Mouse (Mus musculus) embryonic facial prominence, embryonic 14.5 days (tissue): Measurements from ENCODE around the gene Kcnq1. TPM values are rescaled to one million over a fixed set of nuclear protein-coding genes. Genes with fewer than 3 reads are reported as not detected.

Experiments
- ATAC-seq: fragments of 200-750 bp; cut with Nextera tagmentation; 2 replicates; pipeline ENCODE4 v1.8.0; 2017; ENCODE audit warnings: low read depth, moderate number of reproducible peaks, moderate TSS enrichment
- DNase-seq: peaks from one replicate; pipeline ENCODE4 v3.0.0-alpha.2; 2015; ENCODE audit warnings: low spot score
- H3K27ac ChIP-seq: fragments of 300-500 bp; sonication (generic); replicated peaks from 2 replicates; pipeline ENCODE4 v1.5.1; 2014; ENCODE audit warnings: low read depth, mild to moderate bottlenecking, low read length, moderate library complexity
- H3K27me3 ChIP-seq: fragments of 300-500 bp; sonication (generic); replicated peaks from 2 replicates; pipeline ENCODE4 v1.6.1; 2014; ENCODE audit warnings: low read length; ENCODE audit not compliant: control insufficient read depth, insufficient read depth
- H3K36me3 ChIP-seq: fragments of 300-500 bp; sonication (generic); 2 replicates; pipeline ENCODE4 v1.6.1; 2014; ENCODE audit warnings: low read length, mixed read lengths; ENCODE audit not compliant: control insufficient read depth, insufficient read depth
- H3K4me1 ChIP-seq: fragments of 300-500 bp; sonication (generic); 2 replicates; pipeline ENCODE4 v1.6.1; 2014; ENCODE audit warnings: antibody characterized with exemption, low read length; ENCODE audit not compliant: control insufficient read depth, insufficient read depth
- H3K4me2 ChIP-seq: fragments of 300-500 bp; sonication (generic); 2 replicates; pipeline ENCODE4 v1.6.1; 2014; ENCODE audit warnings: low read depth, mild to moderate bottlenecking, low read length, moderate library complexity, mixed read lengths
- H3K4me3 ChIP-seq: fragments of 300-500 bp; sonication (generic); 2 replicates; pipeline ENCODE4 v1.5.1; 2014; ENCODE audit warnings: low read depth, mild to moderate bottlenecking, low read length
- H3K9ac ChIP-seq: fragments of 300-500 bp; sonication (generic); 2 replicates; pipeline ENCODE4 v1.6.1; 2014; ENCODE audit warnings: low read depth, mild to moderate bottlenecking, low read length, moderate library complexity, mixed read lengths
- H3K9me3 ChIP-seq: fragments of 300-500 bp; sonication (generic); 2 replicates; pipeline ENCODE4 v1.6.1; 2016; ENCODE audit warnings: low read length; ENCODE audit not compliant: control insufficient read depth
- WGBS: fragments of 180-500 bp; shearing (Covaris S2); extraction: QIAGEN DNeasy Blood & Tissue Kit; methylation state at CpG from one replicate; pipeline ENCODE4 v1.1.7; 2014; 5-methylcytosine and 5-hydroxymethylcytosine counted together
- polyA plus RNA-seq: library from polyadenylated mRNA; unstranded; fragments of >200 nt; fragmentation: Nextera tagmentation; extraction: Ambion mirVana; gene quantifications from 2 replicates; pipeline ENCODE4 v1.2.1, GENCODE M21; 2014

Kcnq1 gene
- polyA plus RNA-seq, 1 experiment from 2014 or later, result 1.9 TPM

DNA sequence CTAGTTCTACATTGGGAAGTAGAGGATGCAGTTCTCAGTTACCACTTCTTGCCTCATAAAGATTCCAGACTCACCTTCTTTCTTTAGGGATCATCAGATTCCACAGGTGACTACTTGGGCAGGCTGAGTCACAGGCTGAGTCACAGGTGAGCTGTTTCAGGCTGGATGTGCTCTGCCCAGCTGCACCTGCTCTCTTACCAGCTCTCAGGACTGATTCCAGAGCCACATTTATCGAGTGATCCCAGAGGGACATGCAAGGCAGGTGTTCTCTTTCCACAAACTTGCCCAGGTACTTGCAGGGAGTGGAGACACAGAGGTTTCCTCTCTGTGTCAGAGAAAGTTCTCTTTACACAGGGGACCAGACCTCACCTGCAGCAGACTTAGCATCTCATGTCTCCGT, 95.1 kb downstream of the Kcnq1 start:
- no peak for DNase-seq

GRCm38 (mm10) chr7:143203897-143204296, 97.7 kb downstream of the Kcnq1 start:
- Histone ChIP-seq H3K4me2 (no peak overlapping the region), H3K27me3 (no peaks in the 10 kb centered on the region), H3K4me3 (no peak overlapping the region), H3K27ac (no peak overlapping the region), H3K9ac (no peak overlapping the region), H3K9me3 (no peaks in the 10 kb centered on the region), H3K36me3 (no peaks in the 10 kb centered on the region), H3K4me1 (no peaks in the 10 kb centered on the region)
- ATAC-seq (no peak), DNase-seq (no peak)
- WGBS, result 92% methylated on average over 6 of the region's 6 CpGs

More for the DNA sequence above, 95.1 kb downstream of the Kcnq1 start:
- no peak overlapping the region for H3K4me3 ChIP-seq
- no peak; the same call in 1 of the 2 replicates for ATAC-seq
- no peaks in the 10 kb centered on the region for H3K36me3 ChIP-seq
- H3K27ac ChIP-seq, result no peak overlapping the region
- no peaks in the 10 kb centered on the region for H3K9me3 ChIP-seq
- no peak overlapping the region for H3K4me2 ChIP-seq
- no peaks in the 10 kb centered on the region; the same call in 1 of the 2 replicates for H3K27me3 ChIP-seq
- 90% methylated on average over 2 of the region's 2 CpGs for WGBS
- H3K4me1 ChIP-seq, result no peaks in the 10 kb centered on the region
- H3K9ac ChIP-seq, result no peak overlapping the region

DNA sequence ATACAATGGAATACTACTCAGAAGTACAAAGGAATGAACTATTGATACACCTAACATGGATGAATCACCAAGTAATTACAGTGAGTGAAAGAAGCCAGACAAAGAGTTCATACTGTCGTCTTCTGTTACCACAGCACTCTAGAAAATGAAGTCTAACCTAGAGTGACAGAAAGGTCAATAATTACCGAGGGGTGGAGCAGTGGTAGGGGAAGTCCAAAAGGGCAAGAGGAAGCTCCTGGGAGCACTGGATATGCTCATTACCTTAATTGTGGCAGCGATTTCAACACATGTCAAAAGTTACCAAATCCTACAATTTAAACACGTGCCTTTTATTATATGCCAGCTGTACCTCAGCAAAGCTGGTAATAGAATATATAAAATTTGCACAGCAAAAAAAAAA, 100.9 kb downstream of the Kcnq1 start:
- H3K27me3 ChIP-seq, result no peaks in the 10 kb centered on the region
- H3K4me3 ChIP-seq, result no peak overlapping the region
- ATAC-seq, result no peak
- H3K9ac ChIP-seq, result no peak overlapping the region
- no peaks in the 10 kb centered on the region for H3K36me3 ChIP-seq
- no peak overlapping the region for H3K4me2 ChIP-seq
- no peaks in the 10 kb centered on the region for H3K4me1 ChIP-seq
- no peaks in the 10 kb centered on the region for H3K9me3 ChIP-seq
- no peak for DNase-seq
- no peak overlapping the region for H3K27ac ChIP-seq
- 39% methylated on average over 4 of the region's 4 CpGs for WGBS

- H3K4me3 ChIP-seq, result no peak overlapping the region
- no peaks in the 10 kb centered on the region for H3K36me3 ChIP-seq
- no peaks in the 10 kb centered on the region for H3K4me1 ChIP-seq
- H3K9me3 ChIP-seq, result peaks cover 2% of the 10 kb centered on the region
- H3K27me3 ChIP-seq, result no peaks in the 10 kb centered on the region
- H3K4me2 ChIP-seq, result no peak overlapping the region
- H3K9ac ChIP-seq, result no peak overlapping the region
- DNase-seq (peak; percentile 32), ATAC-seq (no peak)
- no peak overlapping the region for H3K27ac ChIP-seq
- 70% methylated on average over 4 of the region's 4 CpGs for WGBS
These were observed 104.6 kb downstream of the Kcnq1 start for GRCm38 (mm10) chr7:143210796-143211195.

- Histone ChIP-seq H3K27ac (no peak overlapping the region; the same call in 1 of the 2 replicates), H3K4me3 (no peak overlapping the region), H3K9ac (no peak overlapping the region), H3K27me3 (no peaks in the 10 kb centered on the region), H3K4me1 (no peaks in the 10 kb centered on the region), H3K36me3 (peaks cover 38% of the 10 kb centered on the region), H3K9me3 (peaks cover 32% of the 10 kb centered on the region), H3K4me2 (no peak overlapping the region)
- peak; percentile 50; the same call in 1 of the 2 replicates for ATAC-seq
- peak; percentile 66 for DNase-seq
- 50% methylated on average over 2 of the region's 2 CpGs for WGBS
These were observed 145.0 kb downstream of the Kcnq1 start for GRCm38 (mm10) chr7:143251206-143251605.

- ATAC-seq, result peak; percentile 82
- WGBS, result 57% methylated on average over 6 of the region's 6 CpGs
These were observed 147.1 kb downstream of the Kcnq1 start for GRCm38 (mm10) chr7:143253126-143253871.

DNA sequence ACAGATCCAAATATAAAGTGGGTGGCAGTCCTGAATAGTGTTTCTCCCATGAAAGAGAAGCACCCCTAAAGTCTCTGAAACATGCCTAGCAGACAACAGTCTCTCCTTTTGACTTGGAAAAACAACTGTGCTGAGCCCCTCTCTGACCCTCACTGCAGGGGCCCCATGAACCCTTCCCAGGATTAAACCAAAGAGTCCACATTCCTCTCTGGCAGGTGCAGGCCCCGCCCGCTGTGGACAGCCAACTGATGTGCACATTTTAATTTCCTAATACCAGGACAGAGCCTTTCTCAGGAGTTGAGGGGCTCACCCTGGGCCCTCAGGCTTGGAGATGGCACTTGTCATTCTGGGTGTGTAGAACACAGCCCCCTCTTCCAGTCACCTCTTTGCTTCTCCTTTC, 148.7 kb downstream of the Kcnq1 start:
- H3K4me3 ChIP-seq, result no peak overlapping the region
- no peak overlapping the region for H3K27ac ChIP-seq
- no peaks in the 10 kb centered on the region for H3K27me3 ChIP-seq
- DNase-seq (peak; percentile 47), ATAC-seq (no peak; the same call in 1 of the 2 replicates)
- no peak overlapping the region for H3K9ac ChIP-seq
- H3K9me3 ChIP-seq, result peaks cover 23% of the 10 kb centered on the region
- H3K36me3 ChIP-seq, result peaks cover 27% of the 10 kb centered on the region
- H3K4me1 ChIP-seq, result no peaks in the 10 kb centered on the region
- WGBS, result 76% methylated on average over 2 of the region's 2 CpGs
- no peak overlapping the region for H3K4me2 ChIP-seq

More at GRCm38 (mm10) chr7:143253126-143253871, 147.1 kb downstream of the Kcnq1 start:
- Histone ChIP-seq H3K4me1 (no peaks in the 10 kb centered on the region), H3K9ac (no peak overlapping the region), H3K36me3 (peaks cover 38% of the 10 kb centered on the region), H3K27ac (peak overlapping the region; percentile 23; the same call in 1 of the 2 replicates), H3K27me3 (no peaks in the 10 kb centered on the region), H3K9me3 (peaks cover 32% of the 10 kb centered on the region), H3K4me2 (no peak overlapping the region), H3K4me3 (no peak overlapping the region)
- DNase-seq, result peak; percentile 84

DNA sequence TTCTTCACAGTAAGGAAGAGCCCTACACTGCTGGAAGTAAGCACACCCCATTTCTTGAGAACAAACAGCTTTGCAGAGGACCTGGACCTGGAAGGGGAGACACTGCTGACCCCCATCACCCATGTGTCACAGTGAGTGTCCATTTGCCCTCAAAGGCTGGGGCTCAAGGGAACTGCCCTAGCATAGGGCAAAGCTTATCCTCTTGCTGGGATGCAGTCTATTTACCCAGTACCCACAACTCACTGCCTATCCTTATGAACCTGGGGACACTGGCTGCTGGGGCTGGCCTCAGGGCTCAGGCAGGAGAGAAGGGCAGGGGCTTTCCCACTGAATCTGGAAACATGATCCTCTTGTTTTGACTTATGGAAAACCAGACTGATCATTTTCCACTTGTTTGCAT, 155.1 kb downstream of the Kcnq1 start:
- DNase-seq (peak; percentile 12), ATAC-seq (no peak)
- H3K4me3 ChIP-seq, result no peak overlapping the region
- no peaks in the 10 kb centered on the region for H3K36me3 ChIP-seq
- no peak overlapping the region for H3K27ac ChIP-seq
- H3K27me3 ChIP-seq, result no peaks in the 10 kb centered on the region
- H3K9ac ChIP-seq, result no peak overlapping the region
- H3K4me1 ChIP-seq, result peaks cover 47% of the 10 kb centered on the region
- no peak overlapping the region for H3K4me2 ChIP-seq
- no peaks in the 10 kb centered on the region for H3K9me3 ChIP-seq

GRCm38 (mm10) chr7:143263557-143263956, 157.4 kb downstream of the Kcnq1 start:
- Histone ChIP-seq H3K4me2 (no peak overlapping the region), H3K27me3 (no peaks in the 10 kb centered on the region), H3K4me3 (no peak overlapping the region), H3K4me1 (peaks cover 50% of the 10 kb centered on the region), H3K9ac (no peak overlapping the region), H3K27ac (peak overlapping the region; percentile 36; the same call in 1 of the 2 replicates), H3K9me3 (no peaks in the 10 kb centered on the region), H3K36me3 (no peaks in the 10 kb centered on the region)
- peak; percentile 28; the same call in 1 of the 2 replicates for ATAC-seq
- 35% methylated on average over 3 of the region's 3 CpGs for WGBS
- DNase-seq, result peak; percentile 20
